ENCODE assay signal across 9 mouse cellular contexts in the genomic region with DNA sequence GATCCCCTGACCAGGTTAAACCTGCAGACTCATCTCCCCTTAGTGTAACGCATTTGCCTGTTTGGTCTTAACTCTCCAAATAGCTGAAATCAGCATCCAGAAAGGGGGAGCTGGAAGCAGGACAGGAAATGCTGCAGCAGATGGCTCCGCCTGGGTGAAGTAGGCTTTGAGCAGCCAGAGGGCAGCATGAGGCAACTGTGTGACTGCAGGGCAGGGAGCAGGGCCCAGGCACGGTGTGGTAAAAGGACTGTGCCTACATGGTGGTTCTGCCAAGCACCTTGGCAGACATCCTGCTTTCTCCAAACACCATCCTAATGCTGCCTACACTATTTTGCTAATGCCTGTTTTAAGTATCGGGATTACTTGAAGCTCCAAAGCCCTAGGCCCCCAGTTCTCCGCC.
A peak's percentile ranks its signal among the peaks of the same experiment; 100 is the strongest.
DNase-seq lines count a peak whose midpoint lies in the region; ATAC-seq lines count a peak whose summit lies in the region.
"Had no signal": no experiment of that assay in that cellular context is flagged by ENCODE, and none has a peak within 500 bp of the region (broad histone marks: within the 10 kb centered on the region; RNA-seq: fewer than 3 reads in every experiment).

No protein-coding gene starts in this region.

- peak; percentile 41 for DNase-seq in limb, embryonic 11.5 days (ENCODE audit: low spot score)
- DNase-seq in limb, embryonic 10.5 days (ENCODE audit: low spot score), result no peak
- peak; percentile 95 for DNase-seq in cerebellum, postnatal 36 days
- DNase-seq in gastrocnemius, postnatal 10 days, result peak; percentile 67
- peak; percentile 75 for DNase-seq in kidney, adult 18-20 months
- DNase-seq in left cerebral cortex, postnatal 4 days, result peak; percentile 93

- no peak overlapping the region for H3K4me3 ChIP-seq in limb, embryonic 11.5 days (ENCODE audit: low read depth, low read length)
- H3K4me3 ChIP-seq in limb, embryonic 10.5 days, result no peak overlapping the region
- H3K4me3 ChIP-seq in neural tube, embryonic 15.5 days (replicated peaks), result no peak overlapping the region
- H3K4me3 ChIP-seq: limb, embryonic 13.5 days had no signal

- no peak overlapping the region for H3K27ac ChIP-seq in limb, embryonic 11.5 days (replicated peaks; ENCODE audit: low read depth, low read length)
- H3K27ac ChIP-seq in limb, embryonic 10.5 days, result no peak overlapping the region
- H3K27ac ChIP-seq in neural tube, embryonic 15.5 days (replicated peaks), result peak overlapping the region; percentile 71
- H3K27ac ChIP-seq: limb, embryonic 13.5 days had no signal

- WGBS in limb, embryonic 11.5 days, result 52% methylated on average over 5 of the region's 5 CpGs
- 53% methylated on average over 5 of the region's 5 CpGs for WGBS in limb, embryonic 10.5 days
- WGBS in neural tube, embryonic 15.5 days, result 49% methylated on average over 5 of the region's 5 CpGs

- intact Hi-C loops in left cerebral cortex, postnatal 4 days (cut with DNase I), result no loop called here

- H3K4me2 ChIP-seq in limb, embryonic 11.5 days (ENCODE audit: low read depth, severe bottlenecking), result no peak overlapping the region
- no peak overlapping the region for H3K4me2 ChIP-seq in neural tube, embryonic 15.5 days
- H3K4me2 ChIP-seq: limb, embryonic 13.5 days had no signal

- no peaks in the 10 kb centered on the region for H3K4me1 ChIP-seq in limb, embryonic 11.5 days (ENCODE audit: control insufficient read depth, insufficient read depth, low read length)
- no peaks in the 10 kb centered on the region for H3K4me1 ChIP-seq in limb, embryonic 10.5 days
- peaks cover 23% of the 10 kb centered on the region for H3K4me1 ChIP-seq in neural tube, embryonic 15.5 days
- H3K4me1 ChIP-seq: limb, embryonic 13.5 days had no signal

- ATAC-seq in limb, embryonic 11.5 days (ENCODE audit: insufficient number of reproducible peaks, low FRiP score, low TSS enrichment, low read depth), result no peak
- peak; percentile 89 for ATAC-seq in neural tube, embryonic 15.5 days (ENCODE audit: low FRiP score)
- ATAC-seq in erythroblast, adult 5-6 weeks (replicated peaks; ENCODE audit: low FRiP score, poor library complexity, severe bottlenecking), result no peak

- H3K9ac ChIP-seq in limb, embryonic 11.5 days (ENCODE audit: low read length), result no peak overlapping the region
- H3K9ac ChIP-seq in neural tube, embryonic 15.5 days (replicated peaks), result no peak overlapping the region
- H3K9ac ChIP-seq: limb, embryonic 13.5 days had no signal

- H3K27me3 ChIP-seq in limb, embryonic 11.5 days (ENCODE audit: control insufficient read depth, insufficient read depth, low read length), result no peaks in the 10 kb centered on the region
- no peaks in the 10 kb centered on the region for H3K27me3 ChIP-seq in limb, embryonic 10.5 days (ENCODE audit: low read depth, poor library complexity, severe bottlenecking)
- H3K27me3 ChIP-seq in neural tube, embryonic 15.5 days (replicated peaks), result no peaks in the 10 kb centered on the region
- H3K27me3 ChIP-seq: limb, embryonic 13.5 days had no signal

- no peaks in the 10 kb centered on the region for H3K36me3 ChIP-seq in limb, embryonic 11.5 days (ENCODE audit: control insufficient read depth, insufficient read depth, low read length)
- no peaks in the 10 kb centered on the region for H3K36me3 ChIP-seq in limb, embryonic 10.5 days
- H3K36me3 ChIP-seq in neural tube, embryonic 15.5 days, result no peaks in the 10 kb centered on the region
- H3K36me3 ChIP-seq: limb, embryonic 13.5 days had no signal

- H3K9me3 ChIP-seq in limb, embryonic 11.5 days (ENCODE audit: control insufficient read depth, low read length), result no peaks in the 10 kb centered on the region
- H3K9me3 ChIP-seq in limb, embryonic 10.5 days (replicated peaks), result no peaks in the 10 kb centered on the region
- no peaks in the 10 kb centered on the region for H3K9me3 ChIP-seq in neural tube, embryonic 15.5 days (replicated peaks)
- H3K9me3 ChIP-seq: limb, embryonic 13.5 days had no signal
